In genomic region chr16:20240468-20241414, GRCm38 (mm10) we compare ENCODE assay signal across 8 mouse cellular contexts. TPM values are rescaled to one million over a fixed set of nuclear protein-coding genes. Genes with fewer than 3 reads are reported as not detected.
DNase-seq lines count a peak whose midpoint lies in the region; ATAC-seq and TF ChIP-seq lines count a peak whose summit lies in the region.

TSS of gene Map6d1 (minus strand) at chr16:20241358.

- peak within 1 kb of the TSS; percentile 31 for H3K9ac ChIP-seq in ES-Bruce4 (ENCODE audit: low read depth, poor library complexity, severe bottlenecking)
- H3K9ac ChIP-seq in embryonic facial prominence, embryonic 13.5 days: peak within 1 kb of the TSS; percentile 80
- H3K9ac ChIP-seq in heart, embryonic 13.5 days: peak within 1 kb of the TSS; percentile 83
- peak within 1 kb of the TSS; percentile 52 for H3K9ac ChIP-seq in lung, embryonic 15.5 days

- WGBS in embryonic facial prominence, embryonic 13.5 days: under 1% methylated on average over 90 of the region's 90 CpGs
- 1% methylated on average over 90 of the region's 90 CpGs for WGBS in heart, embryonic 13.5 days
- WGBS in lung, embryonic 15.5 days: 1% methylated on average over 89 of the region's 90 CpGs

- no peak for TF ChIP-seq EP300 in ES-Bruce4 (IDR thresholded peaks at IDR 0.05; ENCODE audit: insufficient read depth, low read depth, low read length)

- ATAC-seq in embryonic facial prominence, embryonic 13.5 days (ENCODE audit: insufficient number of reproducible peaks, insufficient read depth, low FRiP score, low TSS enrichment, low read depth): peak; percentile 71
- peak; percentile 47; the same call in 1 of the 2 replicates for ATAC-seq in heart, embryonic 13.5 days (ENCODE audit: extremely low read depth, insufficient number of reproducible peaks, low FRiP score, low TSS enrichment)
- peak; percentile 83 for ATAC-seq in lung, embryonic 15.5 days (ENCODE audit: borderline replicate concordance, extremely low read depth, low FRiP score, low TSS enrichment)
- ATAC-seq in inflammation-experienced regulatory T-cells, adult 6 months: no peak

- H3K27ac ChIP-seq in ES-Bruce4 (ENCODE audit: insufficient read depth, low read length): no peak within 1 kb of the TSS
- no peak within 1 kb of the TSS; the same call in 1 of the 2 replicates for H3K27ac ChIP-seq in embryonic facial prominence, embryonic 13.5 days
- no peak within 1 kb of the TSS for H3K27ac ChIP-seq in heart, embryonic 13.5 days (replicated peaks)
- peak within 1 kb of the TSS; percentile 97 for H3K27ac ChIP-seq in layer of hippocampus, adult 2 months
- H3K27ac ChIP-seq in lung, embryonic 15.5 days: no peak within 1 kb of the TSS

- no peaks in the 10 kb centered on the region for H3K4me1 ChIP-seq in ES-Bruce4 (ENCODE audit: control insufficient read depth, insufficient read depth, low read length)
- no peaks in the 10 kb centered on the region for H3K4me1 ChIP-seq in embryonic facial prominence, embryonic 13.5 days
- peaks cover 9% of the 10 kb centered on the region for H3K4me1 ChIP-seq in heart, embryonic 13.5 days
- H3K4me1 ChIP-seq in lung, embryonic 15.5 days: peaks cover 5% of the 10 kb centered on the region; the same call in 1 of the 2 replicates

- no peaks in the 10 kb centered on the region for H3K36me3 ChIP-seq in ES-Bruce4 (ENCODE audit: control insufficient read depth, insufficient read depth, low read length, poor library complexity, severe bottlenecking)
- no peaks in the 10 kb centered on the region for H3K36me3 ChIP-seq in embryonic facial prominence, embryonic 13.5 days
- peaks cover 10% of the 10 kb centered on the region; the same call in 1 of the 2 replicates for H3K36me3 ChIP-seq in heart, embryonic 13.5 days
- no peaks in the 10 kb centered on the region for H3K36me3 ChIP-seq in lung, embryonic 15.5 days

- H3K9me3 ChIP-seq in ES-Bruce4 (replicated peaks; ENCODE audit: control insufficient read depth, insufficient read depth, low read length, poor library complexity, severe bottlenecking): no peaks in the 10 kb centered on the region
- no peaks in the 10 kb centered on the region for H3K9me3 ChIP-seq in embryonic facial prominence, embryonic 13.5 days
- H3K9me3 ChIP-seq in heart, embryonic 13.5 days: no peaks in the 10 kb centered on the region
- no peaks in the 10 kb centered on the region for H3K9me3 ChIP-seq in lung, embryonic 15.5 days

- no peak for TF ChIP-seq CTCF in ES-Bruce4 (IDR thresholded peaks at IDR 0.05; ENCODE audit: low read depth, low read length)
- no peak for TF ChIP-seq CTCF in layer of hippocampus, adult 2 months (conservative IDR thresholded peaks at IDR 0.05)

- peak; percentile 63 for DNase-seq in adrenal gland, postnatal 25 days
- DNase-seq in layer of hippocampus, adult 2 months (ENCODE audit: low spot score in 2 of 2): peak; percentile 47 to 66
- peak; percentile 56 for DNase-seq in ovary, postnatal 36 days (ENCODE audit: low spot score)

- no peaks in the 10 kb centered on the region for H3K27me3 ChIP-seq in ES-Bruce4 (ENCODE audit: control insufficient read depth, insufficient read depth, low read length, poor library complexity, severe bottlenecking)
- peaks cover 19% of the 10 kb centered on the region for H3K27me3 ChIP-seq in embryonic facial prominence, embryonic 13.5 days
- H3K27me3 ChIP-seq in heart, embryonic 13.5 days (replicated peaks): peaks cover 26% of the 10 kb centered on the region; the same call in 1 of the 2 replicates
- peaks cover 10% of the 10 kb centered on the region; the same call in 1 of the 2 replicates for H3K27me3 ChIP-seq in lung, embryonic 15.5 days

- peak within 1 kb of the TSS; percentile 53 for H3K4me3 ChIP-seq in ES-Bruce4 (ENCODE audit: low read depth, low read length)
- H3K4me3 ChIP-seq in embryonic facial prominence, embryonic 13.5 days: peak within 1 kb of the TSS; percentile 74
- H3K4me3 ChIP-seq in heart, embryonic 13.5 days: peak within 1 kb of the TSS; percentile 82
- H3K4me3 ChIP-seq in layer of hippocampus, adult 2 months: peak within 1 kb of the TSS; percentile 89
- peak within 1 kb of the TSS; percentile 72 for H3K4me3 ChIP-seq in lung, embryonic 15.5 days

- peak within 1 kb of the TSS; percentile 91 for H3K4me2 ChIP-seq in embryonic facial prominence, embryonic 13.5 days
- peak within 1 kb of the TSS; percentile 89 for H3K4me2 ChIP-seq in heart, embryonic 13.5 days
- H3K4me2 ChIP-seq in lung, embryonic 15.5 days: peak within 1 kb of the TSS; percentile 97

- no peak for TF ChIP-seq POLR2A in ES-Bruce4 (IDR thresholded peaks at IDR 0.05; ENCODE audit: insufficient read depth, low read length)

RNA-seq across cellular contexts. Expression of gene Map6d1, which starts in this region (rescaled TPM):
- 0.94 and 1.0 TPM in 2 replicates for polyA plus RNA-seq in ES-Bruce4 (2011; ENCODE audit: insufficient read depth, insufficient read length, low read depth, missing spikeins)
- 10.7 and 15.1 TPM in 2 replicates for total RNA-seq in adrenal gland, postnatal 25 days (2021)
- polyA plus RNA-seq in embryonic facial prominence, embryonic 13.5 days (2015; fragmentation: Nextera tagmentation; extraction: Ambion mirVana): 0.69 and 0.98 TPM in 2 replicates
- polyA plus RNA-seq in heart, embryonic 13.5 days (2015; fragmentation: Nextera tagmentation; extraction: Ambion mirVana): 0.95 and 1.3 TPM in 2 replicates
- 10 to 100 TPM; 31.9 to 35.2 TPM for total RNA-seq in layer of hippocampus, adult 2 months (2021)
- polyA plus RNA-seq in lung, embryonic 15.5 days (2015; fragmentation: Nextera tagmentation; extraction: Ambion mirVana): 0.65 and 0.69 TPM in 2 replicates
- under 1 TPM in 2 of 3 experiments, not detected in 1; 0.18 to 0.23 TPM for polyA plus RNA-seq in inflammation-experienced regulatory T-cells, adult 6 months (2017; shearing (Covaris generic))

Comparison
In these comparisons a context has a peak if more than half of its experiments do, and no peak if none do; other contexts are left out.
1. Peak in ATAC-seq, H3K4me3 ChIP-seq, H3K9ac ChIP-seq and H3K4me2 ChIP-seq in embryonic facial prominence, embryonic 13.5 days; RNA of the gene not detected or under 1 TPM.
2. Peak in ATAC-seq, H3K4me3 ChIP-seq, H3K9ac ChIP-seq and H3K4me2 ChIP-seq in lung, embryonic 15.5 days; RNA of the gene not detected or under 1 TPM.
3. H3K9ac ChIP-seq: peak in every context shown above with its lines; median percentile 83 in heart, embryonic 13.5 days; 80 in embryonic facial prominence, embryonic 13.5 days; 52 in lung, embryonic 15.5 days; 31 in ES-Bruce4.